Mouse (Mus musculus): ENCODE measurements around the gene Ccdc34. TPM values are rescaled to one million over a fixed set of nuclear protein-coding genes. Genes with fewer than 3 reads are reported as not detected.

Ccdc34 gene
- total RNA-seq, 1 experiment, result 14.5 TPM

- Histone ChIP-seq H3K9me3 (ENCODE audit: control insufficient read depth, insufficient read depth, low read depth, low read length) (no peaks in the 10 kb centered on the region), H3K27ac (ENCODE audit: insufficient read depth, low read depth, low read length, poor library complexity, severe bottlenecking) (no peak overlapping the region), H3K9ac (ENCODE audit: insufficient read depth, low read depth, low read length, poor library complexity, severe bottlenecking) (no peak overlapping the region), H3K36me3 (ENCODE audit: control insufficient read depth, insufficient read depth, low read length, poor library complexity, severe bottlenecking) (peaks cover 8% of the 10 kb centered on the region; the same call in 1 of the 2 replicates), H3K4me1 (ENCODE audit: control insufficient read depth in 2 of 2, insufficient read depth in 2 of 2, low read length in 2 of 2, poor library complexity in 1 of 2) (peaks cover 0 to 11% of the 10 kb centered on the region in 2 experiments; a peak in 1 of 4 replicates), H3K4me3 (ENCODE audit: insufficient read depth in 1 of 2, low read depth in 1 of 2, low read length in 2 of 2, poor library complexity in 1 of 2, severe bottlenecking in 1 of 2) (no peak overlapping the region)
- TF ChIP-seq MAFK (IDR thresholded peaks at IDR 0.05; ENCODE audit: insufficient read depth, low read depth, low read length), result no peak
- TF ChIP-seq CHD2 (IDR thresholded peaks at IDR 0.05; ENCODE audit: low read depth, low read length), result no peak
- no peak for TF ChIP-seq HCFC1 (IDR thresholded peaks at IDR 0.05; ENCODE audit: borderline replicate concordance, insufficient read depth, low read length)
- TF ChIP-seq ZNF384 (IDR thresholded peaks at IDR 0.05; ENCODE audit: low read depth, low read length), result no peak
- no peak for TF ChIP-seq ZC3H11A (IDR thresholded peaks at IDR 0.05; ENCODE audit: borderline replicate concordance, low read depth, low read length)
- in situ Hi-C loops (cut with MboI; ENCODE audit: low sequenced_read_pairs in 2 of 2, unreplicated experiment in 2 of 2), result no loop called here
- no peak for DNase-seq (ENCODE audit: low read depth, low spot score)
These were observed 29.7 kb upstream of the Ccdc34 start for GRCm38 (mm10) chr2:109987946-109988345.

GRCm38 (mm10) chr2:109989196-109989595 lies 28.4 kb upstream of the Ccdc34 start:
- no peak for DNase-seq (ENCODE audit: low read depth, low spot score)
- H3K4me1 ChIP-seq (ENCODE audit: control insufficient read depth in 2 of 2, insufficient read depth in 2 of 2, low read length in 2 of 2, poor library complexity in 1 of 2), result peaks cover 0 to 11% of the 10 kb centered on the region in 2 experiments; a peak in 1 of 4 replicates
- H3K9me3 ChIP-seq (ENCODE audit: control insufficient read depth, insufficient read depth, low read depth, low read length), result no peaks in the 10 kb centered on the region
- peaks cover 6% of the 10 kb centered on the region; the same call in 1 of the 2 replicates for H3K36me3 ChIP-seq (ENCODE audit: control insufficient read depth, insufficient read depth, low read length, poor library complexity, severe bottlenecking)
- H3K27ac ChIP-seq (ENCODE audit: insufficient read depth, low read depth, low read length, poor library complexity, severe bottlenecking), result no peak overlapping the region
- TF ChIP-seq ZNF384 (IDR thresholded peaks at IDR 0.05; ENCODE audit: low read depth, low read length) (no peak), HCFC1 (IDR thresholded peaks at IDR 0.05; ENCODE audit: borderline replicate concordance, insufficient read depth, low read length) (no peak), MAFK (IDR thresholded peaks at IDR 0.05; ENCODE audit: insufficient read depth, low read depth, low read length) (no peak), CHD2 (IDR thresholded peaks at IDR 0.05; ENCODE audit: low read depth, low read length) (no peak), ZC3H11A (IDR thresholded peaks at IDR 0.05; ENCODE audit: borderline replicate concordance, low read depth, low read length) (no peak)
- in situ Hi-C loops (cut with MboI; ENCODE audit: low sequenced_read_pairs in 2 of 2, unreplicated experiment in 2 of 2), result no loop called here
- no peak overlapping the region for H3K4me3 ChIP-seq (ENCODE audit: insufficient read depth in 1 of 2, low read depth in 1 of 2, low read length in 2 of 2, poor library complexity in 1 of 2, severe bottlenecking in 1 of 2)
- H3K9ac ChIP-seq (ENCODE audit: insufficient read depth, low read depth, low read length, poor library complexity, severe bottlenecking), result no peak overlapping the region

DNA sequence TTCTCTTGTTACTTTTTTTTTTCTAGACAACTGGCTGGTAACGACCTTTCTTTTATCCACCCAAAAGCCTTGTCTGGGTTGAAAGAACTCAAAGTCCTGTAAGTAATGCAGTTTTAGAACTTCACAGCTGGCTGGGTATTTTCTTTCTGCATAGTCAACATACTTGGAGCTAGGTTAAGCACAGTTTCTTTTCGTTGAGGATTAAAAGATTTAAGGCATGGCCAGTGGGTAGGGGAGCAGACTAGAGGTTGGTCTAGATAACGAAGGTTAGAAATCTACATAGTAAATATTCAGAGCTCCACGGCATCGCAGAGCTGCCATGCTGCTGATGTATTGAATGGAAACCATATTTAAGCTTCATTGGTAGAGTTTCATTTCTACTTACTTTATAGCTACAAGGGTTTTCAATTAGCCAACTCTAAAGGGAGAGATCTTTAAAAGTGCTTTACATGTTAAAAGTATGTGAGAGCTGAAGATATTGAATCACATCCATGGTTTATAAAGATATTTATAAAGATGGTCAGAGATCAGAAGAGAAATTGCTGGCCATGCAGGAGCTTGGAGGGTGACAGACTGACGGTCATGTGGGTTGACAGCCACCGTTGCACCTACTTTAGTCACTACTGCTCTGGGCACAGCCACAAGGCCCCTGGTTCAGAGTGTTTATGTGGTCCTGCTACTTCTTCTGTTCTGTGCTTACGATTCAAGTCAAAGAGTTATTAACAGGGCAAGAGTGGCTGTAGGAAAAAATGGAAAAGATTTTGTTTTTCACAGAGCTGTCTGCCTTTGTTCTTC lies 27.7 kb upstream of the Ccdc34 start:
- in situ Hi-C loops (cut with MboI; ENCODE audit: low sequenced_read_pairs in 2 of 2, unreplicated experiment in 2 of 2), result no loop called here
- H3K27ac ChIP-seq (ENCODE audit: insufficient read depth, low read depth, low read length, poor library complexity, severe bottlenecking), result no peak overlapping the region
- TF ChIP-seq ZNF384 (IDR thresholded peaks at IDR 0.05; ENCODE audit: low read depth, low read length) (no peak), CHD2 (IDR thresholded peaks at IDR 0.05; ENCODE audit: low read depth, low read length) (no peak), HCFC1 (IDR thresholded peaks at IDR 0.05; ENCODE audit: borderline replicate concordance, insufficient read depth, low read length) (no peak), MAFK (IDR thresholded peaks at IDR 0.05; ENCODE audit: insufficient read depth, low read depth, low read length) (no peak), ZC3H11A (IDR thresholded peaks at IDR 0.05; ENCODE audit: borderline replicate concordance, low read depth, low read length) (no peak)
- H3K9me3 ChIP-seq (ENCODE audit: control insufficient read depth, insufficient read depth, low read depth, low read length), result no peaks in the 10 kb centered on the region
- peaks cover 4% of the 10 kb centered on the region; the same call in 1 of the 2 replicates for H3K36me3 ChIP-seq (ENCODE audit: control insufficient read depth, insufficient read depth, low read length, poor library complexity, severe bottlenecking)
- peaks cover 0 to 11% of the 10 kb centered on the region in 2 experiments; a peak in 1 of 4 replicates for H3K4me1 ChIP-seq (ENCODE audit: control insufficient read depth in 2 of 2, insufficient read depth in 2 of 2, low read length in 2 of 2, poor library complexity in 1 of 2)
- DNase-seq (ENCODE audit: low read depth, low spot score), result no peak
- no peak overlapping the region for H3K4me3 ChIP-seq (ENCODE audit: insufficient read depth in 1 of 2, low read depth in 1 of 2, low read length in 2 of 2, poor library complexity in 1 of 2, severe bottlenecking in 1 of 2)
- no peak overlapping the region for H3K9ac ChIP-seq (ENCODE audit: insufficient read depth, low read depth, low read length, poor library complexity, severe bottlenecking)

- H3K36me3 ChIP-seq (ENCODE audit: control insufficient read depth, insufficient read depth, low read length, poor library complexity, severe bottlenecking), result peaks cover 3% of the 10 kb centered on the region; the same call in 1 of the 2 replicates
- no peak for DNase-seq (ENCODE audit: low read depth, low spot score)
- H3K9me3 ChIP-seq (ENCODE audit: control insufficient read depth, insufficient read depth, low read depth, low read length), result no peaks in the 10 kb centered on the region
- no peak overlapping the region for H3K27ac ChIP-seq (ENCODE audit: insufficient read depth, low read depth, low read length, poor library complexity, severe bottlenecking)
- H3K4me3 ChIP-seq (ENCODE audit: insufficient read depth in 1 of 2, low read depth in 1 of 2, low read length in 2 of 2, poor library complexity in 1 of 2, severe bottlenecking in 1 of 2), result no peak overlapping the region
- peaks cover 0 to 8% of the 10 kb centered on the region in 2 experiments; a peak in 1 of 4 replicates for H3K4me1 ChIP-seq (ENCODE audit: control insufficient read depth in 2 of 2, insufficient read depth in 2 of 2, low read length in 2 of 2, poor library complexity in 1 of 2)
- TF ChIP-seq ZNF384 (IDR thresholded peaks at IDR 0.05; ENCODE audit: low read depth, low read length) (no peak), CHD2 (IDR thresholded peaks at IDR 0.05; ENCODE audit: low read depth, low read length) (no peak), ZC3H11A (IDR thresholded peaks at IDR 0.05; ENCODE audit: borderline replicate concordance, low read depth, low read length) (no peak), HCFC1 (IDR thresholded peaks at IDR 0.05; ENCODE audit: borderline replicate concordance, insufficient read depth, low read length) (no peak), MAFK (IDR thresholded peaks at IDR 0.05; ENCODE audit: insufficient read depth, low read depth, low read length) (no peak)
- in situ Hi-C loops (cut with MboI; ENCODE audit: low sequenced_read_pairs in 2 of 2, unreplicated experiment in 2 of 2), result no loop called here
- H3K9ac ChIP-seq (ENCODE audit: insufficient read depth, low read depth, low read length, poor library complexity, severe bottlenecking), result no peak overlapping the region
These were observed 25.9 kb upstream of the Ccdc34 start for GRCm38 (mm10) chr2:109991754-109992153.
